Mouse (Mus musculus): Measurements from ENCODE around the gene Vasp. TPM values are rescaled to one million over a fixed set of nuclear protein-coding genes. Genes with fewer than 3 reads are reported as not detected.
"Not testable (repeated sequence)": the region's sequence is repeated elsewhere in the genome, so short reads cannot be mapped to it uniquely, and the experiment has no call there.

Gene Vasp
- total and polyA plus RNA-seq, 3 experiments: 130 to 185 TPM; not detected in 1

- no peaks in the 10 kb centered on the region for H3K79me2 ChIP-seq (ENCODE audit: control insufficient read depth, insufficient read depth, low read length, poor library complexity)
These were observed 10.8 kb upstream of the Vasp start, which contains the start of gene Rtn2 for GRCm38 (mm10) chr7:19282385-19282784. Gene Rtn2 (plus strand): TSS chr7:19282624.

DNA sequence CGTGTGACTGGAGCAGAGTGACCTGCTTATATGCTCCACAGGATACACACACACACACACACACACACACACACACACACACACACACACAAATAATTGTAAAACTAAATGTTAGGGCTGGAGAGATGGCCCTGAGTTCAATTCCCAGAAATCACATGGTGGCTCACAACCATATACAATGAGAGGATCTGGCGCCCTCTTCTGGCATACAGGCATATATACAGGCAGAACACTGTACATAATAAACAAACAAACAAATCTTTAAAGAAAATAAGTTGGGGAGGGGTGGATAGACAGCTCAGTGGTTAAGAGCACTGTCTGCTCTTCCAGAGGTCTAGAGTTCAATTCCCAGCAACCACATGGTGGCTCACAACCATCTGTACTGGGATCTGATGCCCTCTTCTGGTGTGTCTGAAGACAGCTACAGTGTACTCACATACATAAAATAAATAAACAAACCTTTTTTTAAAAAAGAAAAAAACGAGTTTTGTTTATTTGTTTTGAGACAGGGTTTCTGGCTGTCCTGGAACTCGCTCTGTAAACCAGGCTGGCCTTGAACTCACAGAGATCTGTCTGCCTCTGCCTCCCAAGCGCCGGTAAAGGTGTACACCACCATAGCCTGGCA, 10.2 kb upstream of the Vasp start:
- DNase-seq (ENCODE audit: low read depth, low spot score): peak; percentile 69
- H3K79me2 ChIP-seq (ENCODE audit: control insufficient read depth, insufficient read depth, low read length, poor library complexity); H3K27ac ChIP-seq (ENCODE audit: control insufficient read depth, low read depth, low read length); H3K36me3 ChIP-seq (ENCODE audit: control insufficient read depth in 1 of 2, insufficient read depth in 2 of 2, low read length in 2 of 2); H3K9me3 ChIP-seq (replicated peaks; ENCODE audit: insufficient read depth, low read length); H3K9ac ChIP-seq (ENCODE audit: control insufficient read depth, low read depth, low read length, poor library complexity, severe bottlenecking); H3K27me3 ChIP-seq (ENCODE audit: control insufficient read depth in 1 of 2, insufficient read depth in 2 of 2, low read length in 2 of 2); H3K4me1 ChIP-seq (ENCODE audit: control insufficient read depth in 1 of 2, insufficient read depth in 2 of 2, low read length in 2 of 2): not testable (repeated sequence)
- peak overlapping the region in 1 of 2 experiments; percentile 55; a peak in 3 of 4 replicates for H3K4me3 ChIP-seq (ENCODE audit: control insufficient read depth in 1 of 2, insufficient read depth in 1 of 2, low read depth in 2 of 2, low read length in 2 of 2)
- TF ChIP-seq ZC3H11A (IDR thresholded peaks at IDR 0.05; ENCODE audit: low read depth, low read length): peak; percentile 48; the same call in 1 of the 2 replicates
- TF ChIP-seq USF1 (IDR thresholded peaks at IDR 0.05; ENCODE audit: low read depth, low read length): peak; percentile 57; the same call in 1 of the 2 replicates
- TF ChIP-seq RAD21 (IDR thresholded peaks at IDR 0.05; ENCODE audit: low read depth, low read length): peak; percentile 68
- peak; percentile 58 for TF ChIP-seq SMC3 (IDR thresholded peaks at IDR 0.05; ENCODE audit: low read depth, low read length)
- TF ChIP-seq MYC (IDR thresholded peaks at IDR 0.05; ENCODE audit: low read depth, low read length): 0 out of 2 replicates have a peak, but pooled peaks have one; percentile 56
- TF ChIP-seq SIN3A (IDR thresholded peaks at IDR 0.05; ENCODE audit: low read length): peak; percentile 48; the same call in 1 of the 2 replicates
- TF ChIP-seq CTCF (IDR thresholded peaks at IDR 0.05 in 2 of 3, conservative IDR thresholded peaks at IDR 0.05 in 1 of 3; ENCODE audit: control insufficient read depth in 1 of 3, insufficient read depth in 1 of 3, low read depth in 2 of 3, low read length in 3 of 3, poor library complexity in 1 of 3, severe bottlenecking in 1 of 3): peak; percentile 39 to 63 (median 48)

More at GRCm38 (mm10) chr7:19282385-19282784, 10.8 kb upstream of the Vasp start, which contains the start of gene Rtn2:
- peak; percentile 88 for DNase-seq (ENCODE audit: low read depth, low spot score)
- TF ChIP-seq POLR2AphosphoS5 (IDR thresholded peaks at IDR 0.05; ENCODE audit: borderline replicate concordance, low read depth, low read length): no peak
- TF ChIP-seq NRF1 (IDR thresholded peaks at IDR 0.05; ENCODE audit: insufficient read depth, low read depth, low read length, poor library complexity, severe bottlenecking): no peak
- no peak for TF ChIP-seq TBP (IDR thresholded peaks at IDR 0.05; ENCODE audit: low read depth, low read length)
- no peak for TF ChIP-seq ZNF384 (IDR thresholded peaks at IDR 0.05; ENCODE audit: low read depth, low read length)
- no peak for TF ChIP-seq MAFK (IDR thresholded peaks at IDR 0.05; ENCODE audit: borderline replicate concordance, low read depth, low read length)
- TF ChIP-seq ZKSCAN1 (IDR thresholded peaks at IDR 0.05; ENCODE audit: low read depth, low read length): no peak
- TF ChIP-seq MYC (IDR thresholded peaks at IDR 0.05; ENCODE audit: low read depth, low read length): no peak
- TF ChIP-seq TAL1 (IDR thresholded peaks at IDR 0.05; ENCODE audit: low read length): no peak
- TF ChIP-seq RAD21 (IDR thresholded peaks at IDR 0.05; ENCODE audit: low read depth, low read length): no peak
- TF ChIP-seq MAX (IDR thresholded peaks at IDR 0.05; ENCODE audit: low read length): no peak
- TF ChIP-seq SIN3A (IDR thresholded peaks at IDR 0.05; ENCODE audit: low read length): no peak
- TF ChIP-seq HCFC1 (IDR thresholded peaks at IDR 0.05; ENCODE audit: low read depth, low read length): no peak
- TF ChIP-seq ZC3H11A (IDR thresholded peaks at IDR 0.05; ENCODE audit: low read depth, low read length): no peak
- no peak for TF ChIP-seq GATA1 (IDR thresholded peaks at IDR 0.05; ENCODE audit: low read depth, low read length)
- TF ChIP-seq POLR2A (IDR thresholded peaks at IDR 0.05; ENCODE audit: control insufficient read depth in 1 of 2, insufficient read depth in 1 of 2, low read depth in 1 of 2, low read length in 2 of 2, poor library complexity in 1 of 2): no peak
- TF ChIP-seq CTCF (IDR thresholded peaks at IDR 0.05 in 2 of 3, conservative IDR thresholded peaks at IDR 0.05 in 1 of 3; ENCODE audit: control insufficient read depth in 1 of 3, insufficient read depth in 1 of 3, low read depth in 2 of 3, low read length in 3 of 3, poor library complexity in 1 of 3, severe bottlenecking in 1 of 3): no peak
- no peak for TF ChIP-seq GABPA (IDR thresholded peaks at IDR 0.05; ENCODE audit: low read depth, low read length)
- TF ChIP-seq MEF2A (IDR thresholded peaks at IDR 0.05; ENCODE audit: extremely low read depth, insufficient replicate concordance, low read depth, low read length, poor library complexity, severe bottlenecking): no peak
- Histone ChIP-seq H3K27ac (ENCODE audit: control insufficient read depth, low read depth, low read length) (no peak within 1 kb of the TSS), H3K4me1 (ENCODE audit: control insufficient read depth in 1 of 2, insufficient read depth in 2 of 2, low read length in 2 of 2) (0 out of 4 replicates have a peak, but pooled peaks cover 0 to 4% of the 10 kb centered on the region in 2 experiments), H3K9ac (ENCODE audit: control insufficient read depth, low read depth, low read length, poor library complexity, severe bottlenecking) (peak within 1 kb of the TSS; percentile 37), H3K36me3 (ENCODE audit: control insufficient read depth in 1 of 2, insufficient read depth in 2 of 2, low read length in 2 of 2) (no peaks in the 10 kb centered on the region), H3K4me3 (ENCODE audit: control insufficient read depth in 1 of 2, insufficient read depth in 1 of 2, low read depth in 2 of 2, low read length in 2 of 2) (peak within 1 kb of the TSS; percentile 49 to 55), H3K9me3 (replicated peaks; ENCODE audit: insufficient read depth, low read length) (no peaks in the 10 kb centered on the region), H3K27me3 (ENCODE audit: control insufficient read depth in 1 of 2, insufficient read depth in 2 of 2, low read length in 2 of 2) (no peaks in the 10 kb centered on the region)
